Mouse (Mus musculus): ENCODE results near the gene Slc45a2. TPM values are rescaled to one million over a fixed set of nuclear protein-coding genes. Genes with fewer than 3 reads are reported as not detected.

The Slc45a2 gene
- total and polyA plus RNA-seq, 3 experiments: not detected

DNA sequence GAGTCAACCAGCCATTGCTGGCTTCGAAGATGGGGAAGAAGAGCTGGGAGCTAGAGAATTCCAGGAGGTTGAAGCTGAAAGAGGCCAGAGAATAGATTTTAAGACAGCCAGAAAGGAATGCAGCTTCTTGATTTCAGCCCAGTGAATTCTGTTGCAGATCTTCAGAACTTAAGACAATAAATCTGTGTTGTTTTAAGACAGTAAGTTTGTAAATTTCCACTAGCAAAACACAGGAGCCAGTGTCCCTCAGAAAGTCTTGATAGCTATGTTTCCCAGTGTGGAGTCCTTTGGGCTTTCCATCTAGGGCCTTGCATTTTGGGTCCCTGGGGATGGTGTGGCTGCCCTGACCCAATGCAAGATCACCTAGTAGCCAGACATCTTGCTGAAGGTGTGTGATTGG is 62.4 kb downstream of the Slc45a2 start:
- H3K79me2 ChIP-seq (replicated peaks; ENCODE audit: control insufficient read depth, extremely low read depth, insufficient read depth, poor library complexity, severe bottlenecking): no peaks in the 10 kb centered on the region
- no peaks in the 10 kb centered on the region for H3K9me3 ChIP-seq (replicated peaks; ENCODE audit: low read length)
- DNase-seq (ENCODE audit: extremely low read depth): no peak
- TF ChIP-seq IRF4 (IDR thresholded peaks at IDR 0.05; ENCODE audit: low read depth, low read length) (no peak), EP300 (IDR thresholded peaks at IDR 0.05; ENCODE audit: low read length) (no peak), MYC (IDR thresholded peaks at IDR 0.05; ENCODE audit: low read depth, low read length) (no peak), ZMIZ1 (IDR thresholded peaks at IDR 0.05; ENCODE audit: low read depth, low read length) (no peak), MAFK (IDR thresholded peaks at IDR 0.05; ENCODE audit: insufficient replicate concordance, low read length) (no peak), TBP (conservative IDR thresholded peaks at IDR 0.05; ENCODE audit: low read depth, low read length) (no peak), POLR2A (IDR thresholded peaks at IDR 0.05; ENCODE audit: low read depth, low read length) (no peak), USF1 (IDR thresholded peaks at IDR 0.05; ENCODE audit: low read depth, low read length) (no peak), JUND (conservative IDR thresholded peaks at IDR 0.05; ENCODE audit: low read depth, low read length) (no peak), JUN (IDR thresholded peaks at IDR 0.05; ENCODE audit: insufficient read depth, low read depth, low read length) (no peak)
- no peak overlapping the region for H3K4me2 ChIP-seq (ENCODE audit: insufficient read depth, low read depth, poor library complexity, severe bottlenecking)
- H3K27ac ChIP-seq (ENCODE audit: insufficient read depth, low read depth): no peak overlapping the region
- dilution Hi-C loops (cut with MboI; ENCODE audit: extremely low pct_ligation_motif_present, extremely low pct_unique_long_range_greater_than_20kb, low sequenced_read_pairs) (no loop called here), in situ Hi-C loops (cut with MboI; ENCODE audit: low pct_ligation_motif_present, low pct_unique_long_range_greater_than_20kb, low sequenced_read_pairs) (no loop called here)
- H3K36me3 ChIP-seq (replicated peaks in 1 of 2; ENCODE audit: control insufficient read depth in 1 of 2, insufficient read depth in 1 of 2, low read length in 1 of 2): no peaks in the 10 kb centered on the region
- H3K4me3 ChIP-seq (replicated peaks in 1 of 3; ENCODE audit: low read depth in 2 of 3, low read length in 2 of 3, poor library complexity in 1 of 3): no peak overlapping the region
- H3K9ac ChIP-seq (ENCODE audit: insufficient read depth, low read depth): no peak overlapping the region
- no peaks in the 10 kb centered on the region for H3K27me3 ChIP-seq (replicated peaks)
- H3K4me1 ChIP-seq (ENCODE audit: control insufficient read depth in 1 of 2, insufficient read depth in 2 of 2): 0 out of 4 replicates have a peak, but pooled peaks cover 0 to 3% of the 10 kb centered on the region in 2 experiments

GRCm38 (mm10) chr15:11064160-11064557 is 63.6 kb downstream of the Slc45a2 start:
- no peaks in the 10 kb centered on the region for H3K79me2 ChIP-seq (replicated peaks; ENCODE audit: control insufficient read depth, extremely low read depth, insufficient read depth, poor library complexity, severe bottlenecking)
- no peaks in the 10 kb centered on the region for H3K9me3 ChIP-seq (replicated peaks; ENCODE audit: low read length)
- H3K4me1 ChIP-seq (ENCODE audit: control insufficient read depth in 1 of 2, insufficient read depth in 2 of 2): 0 out of 4 replicates have a peak, but pooled peaks cover 0 to 3% of the 10 kb centered on the region in 2 experiments
- TF ChIP-seq E2F4 (IDR thresholded peaks at IDR 0.05; ENCODE audit: insufficient replicate concordance, low read depth, low read length): no peak
- TF ChIP-seq BHLHE40 (IDR thresholded peaks at IDR 0.05; ENCODE audit: low read depth, low read length): no peak
- no peak for TF ChIP-seq MXI1 (IDR thresholded peaks at IDR 0.05; ENCODE audit: low read depth, low read length)
- no peak for TF ChIP-seq USF1 (IDR thresholded peaks at IDR 0.05; ENCODE audit: low read depth, low read length)
- TF ChIP-seq JUND (conservative IDR thresholded peaks at IDR 0.05; ENCODE audit: low read depth, low read length): no peak
- no peak for TF ChIP-seq CHD2 (IDR thresholded peaks at IDR 0.05; ENCODE audit: low read length)
- TF ChIP-seq MEF2A (IDR thresholded peaks at IDR 0.05; ENCODE audit: borderline replicate concordance, low read depth, low read length): no peak
- no peak for TF ChIP-seq MAFK (IDR thresholded peaks at IDR 0.05; ENCODE audit: insufficient replicate concordance, low read length)
- no peak for TF ChIP-seq POLR2AphosphoS2 (IDR thresholded peaks at IDR 0.05; ENCODE audit: low read depth, low read length)
- TF ChIP-seq MAZ (IDR thresholded peaks at IDR 0.05; ENCODE audit: low read depth, low read length): no peak
- no peak for TF ChIP-seq RAD21 (IDR thresholded peaks at IDR 0.05; ENCODE audit: low read depth, low read length)
- TF ChIP-seq USF2 (conservative IDR thresholded peaks at IDR 0.05; ENCODE audit: low read depth, low read length): no peak
- TF ChIP-seq ZMIZ1 (IDR thresholded peaks at IDR 0.05; ENCODE audit: low read depth, low read length): no peak
- TF ChIP-seq RCOR1 (conservative IDR thresholded peaks at IDR 0.05; ENCODE audit: low read depth, low read length): no peak
- no peak for TF ChIP-seq ZC3H11A (IDR thresholded peaks at IDR 0.05; ENCODE audit: low read depth, low read length)
- TF ChIP-seq CHD1 (IDR thresholded peaks at IDR 0.05; ENCODE audit: low read depth, low read length): no peak
- TF ChIP-seq SMC3 (IDR thresholded peaks at IDR 0.05; ENCODE audit: low read depth, low read length): no peak
- no peak for TF ChIP-seq KAT2A (IDR thresholded peaks at IDR 0.05; ENCODE audit: insufficient replicate concordance, low read length)
- H3K9ac ChIP-seq (ENCODE audit: insufficient read depth, low read depth): no peak overlapping the region
- H3K4me3 ChIP-seq (replicated peaks in 1 of 3; ENCODE audit: low read depth in 2 of 3, low read length in 2 of 3, poor library complexity in 1 of 3): no peak overlapping the region
- H3K27me3 ChIP-seq (replicated peaks): no peaks in the 10 kb centered on the region
- in situ Hi-C loops (cut with MboI; ENCODE audit: low pct_ligation_motif_present, low pct_unique_long_range_greater_than_20kb, low sequenced_read_pairs) (no loop called here), dilution Hi-C loops (cut with MboI; ENCODE audit: extremely low pct_ligation_motif_present, extremely low pct_unique_long_range_greater_than_20kb, low sequenced_read_pairs) (no loop called here)
- no peak for DNase-seq (ENCODE audit: extremely low read depth)
- H3K27ac ChIP-seq (ENCODE audit: insufficient read depth, low read depth): no peak overlapping the region
- H3K36me3 ChIP-seq (replicated peaks in 1 of 2; ENCODE audit: control insufficient read depth in 1 of 2, insufficient read depth in 1 of 2, low read length in 1 of 2): no peaks in the 10 kb centered on the region
- no peak overlapping the region for H3K4me2 ChIP-seq (ENCODE audit: insufficient read depth, low read depth, poor library complexity, severe bottlenecking)

Data from CH12.LX (cell line).